In genomic region chr4:105312643-105313042, GRCm38 (mm10) we compare ENCODE assay signal across 15 mouse cellular contexts.
"Had no signal": no experiment of that assay in that cellular context is flagged by ENCODE, and none has a peak within 500 bp of the region (broad histone marks: within the 10 kb centered on the region; RNA-seq: fewer than 3 reads in every experiment).

No protein-coding gene starts in this region.

- DNase-seq: layer of hippocampus, adult 9-11 months; liver; liver, postnatal 0 days; lung, embryonic 14.5 days; thymus, adult 2 months; thymus, postnatal 14 days; thymus, postnatal 4 days had no signal

- H3K9me3 ChIP-seq: limb, embryonic 10.5 days; limb, embryonic 13.5 days; midbrain, embryonic 13.5 days had no signal

- H3K27me3 ChIP-seq: limb, embryonic 13.5 days; midbrain, embryonic 13.5 days had no signal

- ATAC-seq: liver, postnatal 0 days; lung, postnatal 0 days; midbrain, embryonic 13.5 days had no signal

- H3K4me3 ChIP-seq: layer of hippocampus, adult 2 months; limb, embryonic 10.5 days; limb, embryonic 13.5 days; midbrain, embryonic 13.5 days had no signal

- H3K4me2 ChIP-seq: limb, embryonic 13.5 days; lung, embryonic 14.5 days; midbrain, embryonic 13.5 days had no signal

- H3K27ac ChIP-seq: layer of hippocampus, adult 2 months; limb, embryonic 10.5 days; limb, embryonic 13.5 days; liver, embryonic 14.5 days; macrophage; midbrain, embryonic 13.5 days; stomach, postnatal 0 days had no signal

- H3K4me1 ChIP-seq: midbrain, embryonic 13.5 days had no signal

- H3K9ac ChIP-seq: limb, embryonic 13.5 days; liver, embryonic 14.5 days; liver, postnatal 0 days; lung, embryonic 14.5 days; midbrain, embryonic 13.5 days had no signal

- H3K36me3 ChIP-seq: limb, embryonic 10.5 days; limb, embryonic 13.5 days; midbrain, embryonic 13.5 days had no signal
